ENCODE assay signal across 17 mouse cellular contexts in the genomic region with DNA sequence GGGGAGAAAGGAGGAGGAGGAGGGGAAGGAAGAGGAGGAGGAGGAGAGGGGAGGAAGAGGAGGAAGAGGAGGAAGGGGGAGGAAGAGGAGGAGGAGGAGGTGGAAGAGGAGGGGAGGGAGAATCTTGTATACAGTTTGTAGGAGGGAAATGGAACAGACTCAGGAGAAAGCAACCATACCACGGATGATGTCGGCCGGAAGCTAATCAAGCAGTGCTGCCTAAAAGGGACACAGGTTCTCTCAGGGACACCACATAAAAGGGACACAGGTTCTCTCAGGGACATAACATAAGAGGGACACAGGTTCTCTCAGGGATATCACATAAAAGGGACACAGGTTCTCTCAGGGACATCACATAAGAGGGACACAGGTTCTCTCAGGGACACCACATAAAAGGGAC.
"Had no signal": no experiment of that assay in that cellular context is flagged by ENCODE, and none has a peak within 500 bp of the region (broad histone marks: within the 10 kb centered on the region; RNA-seq: fewer than 3 reads in every experiment).

No protein-coding gene starts in this region.

- H3K27ac ChIP-seq: lung, embryonic 15.5 days; macrophage; midbrain, embryonic 13.5 days; neural tube, embryonic 12.5 days; stomach, embryonic 15.5 days; stomach, postnatal 0 days had no signal

- DNase-seq: liver, postnatal 0 days; lung, adult 2 months; lung, postnatal 14 days; lung, postnatal 36 days; right cerebral cortex, postnatal 14 days; thymus, adult 2 months; thymus, postnatal 25 days; thymus, postnatal 4 days had no signal

- H3K4me3 ChIP-seq: megakaryocyte, embryonic 14.5 days; midbrain, embryonic 15.5 days; neural tube, embryonic 12.5 days had no signal

- ATAC-seq: lung, postnatal 0 days; midbrain, embryonic 15.5 days had no signal

- H3K27me3 ChIP-seq: lung, embryonic 15.5 days; megakaryocyte, embryonic 14.5 days; midbrain, embryonic 13.5 days; midbrain, embryonic 15.5 days; neural tube, embryonic 12.5 days; stomach, embryonic 15.5 days had no signal

- H3K9me3 ChIP-seq: lung, embryonic 15.5 days; megakaryocyte, embryonic 14.5 days; midbrain, embryonic 13.5 days; midbrain, embryonic 15.5 days; neural tube, embryonic 12.5 days; stomach, embryonic 15.5 days had no signal

- H3K9ac ChIP-seq: liver, postnatal 0 days; lung, embryonic 15.5 days; midbrain, embryonic 13.5 days; neural tube, embryonic 12.5 days; stomach, embryonic 15.5 days had no signal
